Mouse (Mus musculus) G1E (cell line): ENCODE measurements around the gene Ski.

Experiments
- CTCF ChIP-seq: IDR thresholded peaks from 2 replicates; pipeline ENCODE4 v1.5.1; 2012; ENCODE audit warnings: low read depth, low read length, inconsistent platforms, mixed read lengths
- GATA1 ChIP-seq: IDR thresholded peaks from 2 replicates; pipeline ENCODE4 v1.6.1; 2012; ENCODE audit warnings: borderline replicate concordance, low read length, inconsistent platforms, mixed read lengths
- POLR2AphosphoS5 ChIP-seq: IDR thresholded peaks from 2 replicates; pipeline ENCODE4 v1.6.1; 2012; ENCODE audit warnings: low read depth, low read length, inconsistent platforms; ENCODE audit not compliant: insufficient replicate concordance
- TAL1 ChIP-seq: conservative IDR thresholded peaks from 2 replicates; pipeline ENCODE4 v1.6.1; 2012; ENCODE audit warnings: low read depth, low read length, inconsistent platforms, mixed read lengths

- TF ChIP-seq CTCF (no peak), GATA1 (no peak), TAL1 (no peak), POLR2AphosphoS5 (no peak)
Observed at GRCm38 (mm10) chr4:155156734-155157133, 65.7 kb downstream of the Ski start.
